Mouse (Mus musculus) inflammation-experienced regulatory T-cells (primary cell): Measurements from ENCODE around the gene Bcas2. TPM values are rescaled to one million over a fixed set of nuclear protein-coding genes. Genes with fewer than 3 reads are reported as not detected.

Experiments
- polyA plus RNA-seq, 2 experiments: library from polyadenylated mRNA; unstranded; fragments of 100-300 nt; shearing (Covaris generic); gene quantifications; one replicate each; pipeline ENCODE4 v1.2.1; 2017

Bcas2 gene
- 100 to 1,000 TPM; 148 to 160 TPM for polyA plus RNA-seq

GRCm38 (mm10) chr3:103171505-103172267, at the start of gene Bcas2:
Gene Bcas2 (plus strand): TSS chr3:103171655.

Other genes with a start within 250 kb of the Bcas2 start
- not detected for gene Sycp1, start 235.6 kb upstream of the Bcas2 start, polyA plus RNA-seq
- under 1 TPM in 1 of 2 experiments, not detected in 1; 0.83 TPM for gene Nr1h5, start 207.5 kb upstream of the Bcas2 start, polyA plus RNA-seq
- 100 to 1,000 TPM in 1 of 2 experiments, 10 to 100 TPM in 1; 79.0 to 110 TPM for gene Sike1, start 175.9 kb upstream of the Bcas2 start, polyA plus RNA-seq
- gene Csde1, start 151.2 kb upstream of the Bcas2 start, polyA plus RNA-seq: 100 to 1,000 TPM; 248 to 306 TPM
- gene Nras, start 113.4 kb upstream of the Bcas2 start, polyA plus RNA-seq: 10 to 100 TPM; 47.9 to 49.9 TPM
- 1 to 10 TPM; 1.2 to 4.8 TPM for gene Ampd1, start 97.6 kb upstream of the Bcas2 start, polyA plus RNA-seq
- 1 to 10 TPM; 1.5 to 3.7 TPM for gene Dennd2c, start 69.1 kb upstream of the Bcas2 start, polyA plus RNA-seq
- 10 to 100 TPM; 25.4 to 28.3 TPM for gene Trim33, start 107.6 kb downstream of the Bcas2 start, polyA plus RNA-seq